Mouse (Mus musculus) E14TG2a.4 (cell line): ENCODE data around the gene Rasal1.
A peak's percentile ranks its signal among the peaks of the same experiment; 100 is the strongest.

Source experiments
- H3K27me3 ChIP-seq: 2 replicates; pipeline ENCODE4 v1.6.1; 2014; ENCODE audit warnings: low read length, control low read depth; ENCODE audit not compliant: insufficient read depth
- H3K36me3 ChIP-seq: 2 replicates; pipeline ENCODE4 v1.6.1; 2014; ENCODE audit warnings: low read length, control low read depth; ENCODE audit not compliant: insufficient read depth
- H3K4me1 ChIP-seq: replicated peaks from 2 replicates; pipeline ENCODE4 v1.6.1; 2014; ENCODE audit warnings: low read depth, low read length, control low read depth
- H3K4me3 ChIP-seq: replicated peaks from 2 replicates; pipeline ENCODE4 v1.5.1; 2014; ENCODE audit warnings: mild to moderate bottlenecking, low read length
- H3K9me3 ChIP-seq: 2 replicates; pipeline ENCODE4 v1.6.1; 2014; ENCODE audit warnings: low read length, control low read depth
- CTCF ChIP-seq: conservative IDR thresholded peaks from 2 replicates; pipeline ENCODE4 v1.5.1; 2014; ENCODE audit warnings: low read length
- NANOG ChIP-seq: IDR thresholded peaks from 2 replicates; pipeline ENCODE4 v1.6.1; 2014; ENCODE audit warnings: borderline replicate concordance, low read length, mixed read lengths
- POU5F1 ChIP-seq: IDR thresholded peaks from 2 replicates; pipeline ENCODE4 v1.6.1; 2014; ENCODE audit warnings: low read length, borderline replicate concordance

The Rasal1 gene

DNA sequence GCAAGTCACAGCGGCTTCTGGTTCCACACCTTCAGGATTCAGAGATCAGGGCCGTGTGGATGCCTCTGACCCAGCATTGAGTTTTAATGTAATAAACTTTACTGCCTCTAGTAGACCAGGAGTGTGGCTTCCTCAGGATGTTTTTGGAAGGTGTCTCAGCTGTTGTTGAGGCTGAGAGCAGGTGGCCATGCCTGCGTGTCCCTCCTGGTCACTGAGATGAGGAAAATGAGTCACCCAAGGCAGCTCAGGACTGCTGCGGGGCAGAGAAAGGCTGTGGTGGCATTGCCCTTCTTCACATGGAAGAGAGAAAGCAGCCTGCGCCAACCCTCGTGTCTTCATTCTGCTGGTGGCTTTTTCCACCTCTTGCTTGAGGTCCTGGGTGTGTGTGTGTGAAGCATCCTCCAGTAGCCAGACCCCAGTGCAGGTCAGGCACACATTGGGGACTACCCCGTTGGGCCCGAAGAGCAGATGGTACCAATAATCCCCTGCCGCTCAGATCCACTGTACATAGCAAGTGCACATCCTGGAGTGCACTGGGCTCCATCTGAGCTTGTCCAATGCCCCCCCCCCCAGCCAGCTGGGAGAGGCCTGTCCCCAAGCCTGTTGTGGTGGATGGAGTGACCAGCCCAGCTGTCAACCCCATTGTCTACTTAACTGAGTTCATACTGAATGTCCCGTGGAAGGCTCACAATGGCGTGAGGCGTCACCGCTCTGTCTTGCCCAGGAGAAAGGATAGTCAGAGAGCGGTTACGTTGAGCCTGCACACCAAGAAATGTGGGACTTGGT, 20.9 kb upstream of the Rasal1 start:
- no peak for TF ChIP-seq CTCF
- no peak for TF ChIP-seq NANOG
- TF ChIP-seq POU5F1, result no peak
- Histone ChIP-seq H3K27me3 (peaks cover 16% of the 10 kb centered on the region), H3K4me3 (no peak overlapping the region), H3K9me3 (peaks cover 10% of the 10 kb centered on the region), H3K4me1 (peaks cover 83% of the 10 kb centered on the region), H3K36me3 (peaks cover 66% of the 10 kb centered on the region)

DNA sequence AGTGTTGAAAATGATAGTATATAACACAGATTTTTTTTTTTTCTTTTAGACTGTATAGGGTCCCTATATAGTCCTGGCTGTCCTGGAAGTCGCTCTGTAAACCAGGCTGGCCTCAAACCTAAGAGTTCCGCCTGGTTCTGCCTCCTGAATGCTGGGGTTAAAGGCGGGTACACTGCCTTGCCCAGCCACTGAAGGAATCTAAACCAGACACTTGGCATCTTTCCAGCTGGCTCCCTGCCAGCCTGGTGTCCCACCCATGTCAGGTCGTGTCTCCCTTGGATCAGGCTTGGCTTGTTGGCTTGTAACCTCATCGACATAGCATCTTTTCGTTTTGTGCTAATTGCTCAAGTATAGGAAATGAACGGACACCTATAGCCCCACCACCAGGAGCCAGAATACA, 20.0 kb upstream of the Rasal1 start:
- H3K36me3 ChIP-seq, result peaks cover 57% of the 10 kb centered on the region
- no peak overlapping the region for H3K4me3 ChIP-seq
- peaks cover 16% of the 10 kb centered on the region for H3K27me3 ChIP-seq
- H3K9me3 ChIP-seq, result peaks cover 13% of the 10 kb centered on the region
- TF ChIP-seq CTCF, result no peak
- peaks cover 76% of the 10 kb centered on the region for H3K4me1 ChIP-seq

DNA sequence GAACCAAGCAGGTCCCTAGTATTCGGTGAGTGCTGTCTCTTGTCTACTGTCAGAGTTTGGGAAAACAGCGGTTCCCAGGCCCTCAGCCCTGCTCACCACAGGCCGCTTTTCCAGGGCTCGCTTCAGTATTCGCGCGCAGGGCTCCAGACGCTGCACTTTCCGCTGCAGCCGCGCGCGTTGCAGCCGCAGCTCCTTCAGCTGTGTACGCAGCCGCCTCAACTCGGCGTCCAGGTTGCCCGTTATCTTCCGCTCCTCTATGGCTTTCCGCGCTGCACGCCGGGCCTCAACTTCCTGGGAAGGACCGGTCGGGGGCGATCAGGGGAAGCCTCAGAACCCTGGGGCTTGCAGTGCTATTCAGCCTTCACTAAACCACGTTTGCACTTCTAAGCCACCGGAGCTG, 17.5 kb upstream of the Rasal1 start:
- peaks cover 58% of the 10 kb centered on the region for H3K4me1 ChIP-seq
- H3K9me3 ChIP-seq, result peaks cover 13% of the 10 kb centered on the region
- peaks cover 23% of the 10 kb centered on the region for H3K27me3 ChIP-seq
- peak overlapping the region; percentile 51 for H3K4me3 ChIP-seq
- no peak for TF ChIP-seq POU5F1
- TF ChIP-seq CTCF, result no peak
- no peak for TF ChIP-seq NANOG
- peaks cover 32% of the 10 kb centered on the region for H3K36me3 ChIP-seq

DNA sequence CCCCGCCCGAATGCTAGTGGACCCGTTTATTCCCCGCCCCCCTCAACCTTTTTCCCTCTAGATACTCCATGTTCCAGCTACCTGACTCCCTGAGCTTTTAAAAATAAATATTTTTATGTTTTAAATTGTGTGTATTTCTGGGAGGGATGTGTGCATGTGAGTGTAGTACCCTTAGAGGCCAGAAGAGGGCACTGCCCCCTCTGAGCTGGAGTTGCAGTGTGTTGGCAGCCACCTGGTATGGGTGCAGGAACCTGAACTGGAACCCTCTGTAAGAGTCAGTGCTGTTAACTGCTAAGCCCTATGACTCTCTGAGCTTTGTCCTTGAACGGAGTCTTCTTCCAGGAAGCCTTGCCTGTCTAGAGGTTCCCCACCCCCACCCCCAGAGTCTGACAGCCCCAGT, 16.7 kb upstream of the Rasal1 start:
- H3K4me3 ChIP-seq, result no peak overlapping the region
- H3K36me3 ChIP-seq, result peaks cover 27% of the 10 kb centered on the region
- TF ChIP-seq NANOG (no peak), CTCF (peak; percentile 62), POU5F1 (no peak)

DNA sequence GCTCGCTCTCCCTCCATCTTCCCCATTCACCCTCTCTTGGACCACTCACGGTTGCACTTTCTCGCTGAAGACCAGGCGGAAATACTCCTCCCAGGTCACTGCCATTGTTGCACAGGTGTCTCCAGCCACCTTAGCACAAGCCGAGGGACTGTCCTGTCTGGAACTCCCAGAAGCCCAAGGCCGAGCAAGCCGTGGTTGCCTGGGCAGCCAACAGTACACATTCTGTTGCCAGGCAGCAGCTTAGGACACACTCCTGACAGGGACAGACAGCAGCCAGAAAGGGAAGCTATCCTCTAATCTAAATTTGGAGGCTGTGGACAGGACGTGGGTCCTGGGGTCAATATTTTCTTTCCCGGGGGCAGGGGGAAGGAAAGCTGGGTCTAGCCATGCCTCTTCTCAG, 14.5 kb upstream of the Rasal1 start, which contains the start of gene Cfap73:
Gene Cfap73 (minus strand): TSS at position 105 of the 400 bp plus-strand sequence.
- H3K9me3 ChIP-seq, result peaks cover 13% of the 10 kb centered on the region
- H3K27me3 ChIP-seq, result peaks cover 27% of the 10 kb centered on the region
- H3K36me3 ChIP-seq, result peaks cover 4% of the 10 kb centered on the region
- no peak for TF ChIP-seq NANOG
- no peak for TF ChIP-seq POU5F1
- no peak for TF ChIP-seq CTCF
- H3K4me3 ChIP-seq, result no peak within 1 kb of the TSS
- peaks cover 30% of the 10 kb centered on the region for H3K4me1 ChIP-seq

More for the DNA sequence above, 16.7 kb upstream of the Rasal1 start:
- H3K9me3 ChIP-seq, result peaks cover 13% of the 10 kb centered on the region
- H3K27me3 ChIP-seq, result peaks cover 23% of the 10 kb centered on the region
- peaks cover 52% of the 10 kb centered on the region for H3K4me1 ChIP-seq

DNA sequence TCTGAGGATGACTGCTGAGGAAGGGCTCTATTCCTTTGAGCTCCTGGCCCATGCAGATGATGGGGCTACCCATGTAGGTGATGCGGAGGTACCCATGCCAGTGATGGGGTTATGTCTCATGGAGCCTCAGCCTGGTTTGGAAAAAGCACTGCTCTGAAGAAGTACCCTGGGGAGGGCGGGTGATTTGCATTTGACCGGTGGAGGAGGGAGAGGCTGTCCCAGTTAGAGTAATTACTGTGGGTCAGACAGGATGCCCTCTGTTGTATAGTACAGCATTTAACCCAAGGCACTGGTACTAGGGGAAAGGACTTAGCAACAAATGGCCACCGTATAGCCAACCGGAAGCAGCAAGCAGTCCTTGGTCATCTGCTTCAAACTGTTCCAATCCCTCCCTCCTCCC, 13.8 kb upstream of the Rasal1 start:
- Histone ChIP-seq H3K27me3 (peaks cover 26% of the 10 kb centered on the region), H3K4me1 (peaks cover 23% of the 10 kb centered on the region), H3K4me3 (no peak overlapping the region), H3K9me3 (peaks cover 13% of the 10 kb centered on the region), H3K36me3 (no peaks in the 10 kb centered on the region)
- TF ChIP-seq POU5F1 (no peak), CTCF (no peak), NANOG (no peak)

DNA sequence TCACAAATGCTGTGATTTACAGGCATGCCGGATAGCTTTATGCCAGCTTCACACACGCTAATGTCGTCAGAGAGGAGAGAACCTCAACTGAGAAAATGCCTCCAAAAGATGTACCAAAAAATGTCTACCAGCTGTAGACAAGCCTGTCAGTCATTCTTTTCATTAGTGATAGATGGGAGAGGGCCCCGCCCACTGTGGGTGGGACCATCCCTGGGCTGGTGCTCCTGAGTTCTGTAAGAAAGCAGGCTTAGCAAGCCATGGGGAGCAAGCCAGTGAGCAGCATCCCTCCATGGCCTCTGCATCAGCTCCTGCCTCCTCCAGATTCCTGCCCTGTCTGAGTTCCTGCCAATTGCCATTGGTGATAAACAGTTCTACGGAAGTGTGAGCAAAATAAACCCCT, 13.0 kb upstream of the Rasal1 start:
- H3K4me3 ChIP-seq, result no peak overlapping the region
- TF ChIP-seq CTCF, result no peak
- TF ChIP-seq POU5F1, result no peak
- no peak for TF ChIP-seq NANOG
- H3K4me1 ChIP-seq, result peaks cover 17% of the 10 kb centered on the region
- peaks cover 13% of the 10 kb centered on the region for H3K9me3 ChIP-seq
- H3K27me3 ChIP-seq, result peaks cover 18% of the 10 kb centered on the region
- H3K36me3 ChIP-seq, result no peaks in the 10 kb centered on the region

DNA sequence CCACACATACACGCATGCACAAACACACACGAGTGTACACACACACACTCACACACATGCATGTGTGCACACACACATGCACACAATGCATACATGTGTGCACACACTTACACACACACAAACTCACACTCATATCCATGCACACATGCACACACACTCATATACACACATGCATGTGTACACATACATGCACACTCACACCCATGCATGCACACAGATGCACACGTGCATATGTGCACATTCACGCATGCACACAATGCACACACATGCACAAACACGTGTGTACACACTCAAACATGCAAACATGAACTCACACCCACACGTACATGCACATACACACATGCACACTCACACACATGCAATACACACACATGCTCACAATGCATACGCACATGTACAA, 8.5 kb upstream of the Rasal1 start:
- Histone ChIP-seq H3K9me3 (no peaks in the 10 kb centered on the region), H3K4me1 (peaks cover 7% of the 10 kb centered on the region), H3K27me3 (peaks cover 17% of the 10 kb centered on the region), H3K36me3 (no peaks in the 10 kb centered on the region), H3K4me3 (no peak overlapping the region)
- TF ChIP-seq CTCF (no peak), POU5F1 (no peak), NANOG (no peak)
